Mouse (Mus musculus) stomach, postnatal 0 days (tissue): ENCODE data around the gene Rnf24. TPM values are rescaled to one million over a fixed set of nuclear protein-coding genes. Genes with fewer than 3 reads are reported as not detected.
"Not testable (repeated sequence)": the region's sequence is repeated elsewhere in the genome, so short reads cannot be mapped to it uniquely, and the experiment has no call there.

Experiments used
- ATAC-seq: fragments of 200-750 bp; cut with Nextera tagmentation; 2 replicates; pipeline ENCODE4 v1.8.0; 2017; ENCODE audit not compliant: low FRiP score, low TSS enrichment
- DNase-seq: peaks from one replicate; pipeline ENCODE4 v3.0.0-alpha.2; 2016; ENCODE audit warnings: low spot score
- H3K27ac ChIP-seq: fragments of 300-500 bp; sonication (generic); replicated peaks from 2 replicates; pipeline ENCODE4 v1.5.1; 2014; ENCODE audit warnings: mild to moderate bottlenecking, control low read depth
- H3K27me3 ChIP-seq: fragments of 300-500 bp; sonication (generic); 2 replicates; pipeline ENCODE4 v1.6.1; 2014; ENCODE audit warnings: low read length; ENCODE audit not compliant: control insufficient read depth, insufficient read depth
- H3K36me3 ChIP-seq: fragments of 300-500 bp; sonication (generic); 2 replicates; pipeline ENCODE4 v1.6.1; 2014; ENCODE audit warnings: low read length, mixed read lengths; ENCODE audit not compliant: control insufficient read depth, insufficient read depth
- H3K4me1 ChIP-seq: fragments of 300-500 bp; sonication (generic); replicated peaks from 2 replicates; pipeline ENCODE4 v1.6.1; 2014; ENCODE audit warnings: antibody characterized with exemption; ENCODE audit not compliant: control insufficient read depth, insufficient read depth
- H3K4me2 ChIP-seq: fragments of 300-500 bp; sonication (generic); replicated peaks from 2 replicates; pipeline ENCODE4 v1.6.1; 2014; ENCODE audit warnings: low read depth, mild to moderate bottlenecking, control low read depth, moderate library complexity
- H3K4me3 ChIP-seq: fragments of 300-500 bp; sonication (generic); 2 replicates; pipeline ENCODE4 v1.5.1; 2014; ENCODE audit warnings: low read depth, low read length, control low read depth
- H3K9ac ChIP-seq: fragments of 300-500 bp; sonication (generic); 2 replicates; pipeline ENCODE4 v1.6.1; 2014; ENCODE audit warnings: mild to moderate bottlenecking, low read length, control low read depth, mixed read lengths
- H3K9me3 ChIP-seq: fragments of 300-500 bp; sonication (generic); 2 replicates; pipeline ENCODE4 v1.6.1; 2016; ENCODE audit warnings: low read length; ENCODE audit not compliant: control insufficient read depth
- CTCF ChIP-seq: IDR thresholded peaks from 2 replicates; pipeline ENCODE4 v1.5.1; 2016; ENCODE audit warnings: antibody characterized with exemption, low read depth, mild to moderate bottlenecking, moderate library complexity
- EP300 ChIP-seq: optimal IDR thresholded peaks from 2 replicates; pipeline ENCODE3; 2016; ENCODE audit warnings: antibody characterized with exemption
- WGBS: fragments of 180-500 bp; shearing (Covaris S2); extraction: QIAGEN DNeasy Blood & Tissue Kit; methylation state at CpG from one replicate; pipeline ENCODE4 v1.1.7; 2014; 5-methylcytosine and 5-hydroxymethylcytosine counted together
- polyA plus RNA-seq: library from polyadenylated mRNA; unstranded; fragments of >200 nt; fragmentation: Nextera tagmentation; extraction: Ambion mirVana; gene quantifications from 2 replicates; pipeline ENCODE4 v1.2.1, GENCODE M21; 2015

Gene Rnf24
- polyA plus RNA-seq, 1 experiment from 2014 or later, result 1.3 TPM

GRCm38 (mm10) chr2:131330548-131330947, 22.1 kb downstream of the Rnf24 start:
- no peak for ATAC-seq
- H3K9ac ChIP-seq, result no peak overlapping the region
- no peaks in the 10 kb centered on the region for H3K27me3 ChIP-seq
- DNase-seq, result no peak
- WGBS, result 91% methylated on average over 3 of the region's 3 CpGs
- H3K4me2 ChIP-seq, result no peak overlapping the region
- no peak overlapping the region for H3K27ac ChIP-seq
- TF ChIP-seq EP300, result no peak
- TF ChIP-seq CTCF, result no peak
- H3K4me3 ChIP-seq, result no peak overlapping the region
- no peaks in the 10 kb centered on the region for H3K4me1 ChIP-seq
- H3K36me3 ChIP-seq, result no peaks in the 10 kb centered on the region
- no peaks in the 10 kb centered on the region for H3K9me3 ChIP-seq

- TF ChIP-seq CTCF (no peak), EP300 (no peak)
- DNase-seq, result no peak
- 94% methylated on average over 1 of the region's 1 CpGs for WGBS
- H3K4me3 ChIP-seq, result no peak overlapping the region
- H3K9ac ChIP-seq, result no peak overlapping the region
- no peak overlapping the region for H3K4me2 ChIP-seq
- H3K27ac ChIP-seq, result no peak overlapping the region
- H3K4me1 ChIP-seq, result no peaks in the 10 kb centered on the region
- no peaks in the 10 kb centered on the region for H3K9me3 ChIP-seq
- ATAC-seq, result no peak
- no peaks in the 10 kb centered on the region for H3K36me3 ChIP-seq
- no peaks in the 10 kb centered on the region for H3K27me3 ChIP-seq
Observed at GRCm38 (mm10) chr2:131328981-131329380, 23.7 kb downstream of the Rnf24 start.

- no peak overlapping the region for H3K27ac ChIP-seq
- TF ChIP-seq EP300, result no peak
- TF ChIP-seq CTCF, result no peak
- H3K9ac ChIP-seq, result no peak overlapping the region
- H3K27me3 ChIP-seq, result no peaks in the 10 kb centered on the region
- no peaks in the 10 kb centered on the region for H3K36me3 ChIP-seq
- 44% methylated on average over 3 of the region's 3 CpGs for WGBS
- no peaks in the 10 kb centered on the region for H3K4me1 ChIP-seq
- H3K9me3 ChIP-seq, result no peaks in the 10 kb centered on the region
- ATAC-seq (no peak), DNase-seq (no peak)
- no peak overlapping the region for H3K4me2 ChIP-seq
- H3K4me3 ChIP-seq, result no peak overlapping the region
Observed at GRCm38 (mm10) chr2:131326044-131326443, 26.6 kb downstream of the Rnf24 start.

GRCm38 (mm10) chr2:131323675-131324074, 29.0 kb downstream of the Rnf24 start:
- Histone ChIP-seq H3K27me3 (no peaks in the 10 kb centered on the region), H3K4me2 (no peak overlapping the region), H3K36me3 (no peaks in the 10 kb centered on the region), H3K9ac (no peak overlapping the region), H3K4me3 (no peak overlapping the region), H3K4me1 (no peaks in the 10 kb centered on the region), H3K9me3 (no peaks in the 10 kb centered on the region), H3K27ac (no peak overlapping the region)
- no peak for DNase-seq
- no peak for ATAC-seq
- no peak for TF ChIP-seq CTCF
- no peak for TF ChIP-seq EP300
- WGBS, result 50% methylated on average over 1 of the region's 1 CpGs

GRCm38 (mm10) chr2:131321192-131321591, 31.5 kb downstream of the Rnf24 start:
- H3K4me3 ChIP-seq, H3K9me3 ChIP-seq, H3K27me3 ChIP-seq, H3K4me2 ChIP-seq, H3K36me3 ChIP-seq, ATAC-seq, H3K4me1 ChIP-seq, DNase-seq, H3K27ac ChIP-seq, H3K9ac ChIP-seq: not testable (repeated sequence)
- 46% methylated on average over 3 of the region's 3 CpGs for WGBS

GRCm38 (mm10) chr2:131319401-131319800, 33.3 kb downstream of the Rnf24 start:
- Histone ChIP-seq H3K27ac (no peak overlapping the region), H3K27me3 (no peaks in the 10 kb centered on the region), H3K36me3 (no peaks in the 10 kb centered on the region), H3K4me1 (no peaks in the 10 kb centered on the region), H3K9ac (no peak overlapping the region), H3K4me3 (no peak overlapping the region), H3K4me2 (no peak overlapping the region), H3K9me3 (no peaks in the 10 kb centered on the region)
- 83% methylated on average over 6 of the region's 6 CpGs for WGBS
- no peak for TF ChIP-seq EP300
- TF ChIP-seq CTCF, result no peak
- DNase-seq, result no peak
- ATAC-seq, result no peak
